Mouse (Mus musculus) hindbrain, embryonic 16.5 days (tissue): ENCODE measurements at regions not wholly inside any gene's neighbourhood (a gene's known extent, or its start where the extent isn't known, plus 50 kb on each side); places are given as distances from the start of the nearest gene placed in this dataset.
A peak's percentile ranks its signal among the peaks of the same experiment; 100 is the strongest.

Source experiments
- ATAC-seq: fragments of 200-750 bp; cut with Nextera tagmentation; 2 replicates; pipeline ENCODE4 v1.8.0; 2017; ENCODE audit warnings: moderate TSS enrichment, moderate library complexity
- H3K27ac ChIP-seq: fragments of 300-500 bp; sonication (generic); 2 replicates; pipeline ENCODE4 v1.5.1; 2014; ENCODE audit warnings: low read depth, mild to moderate bottlenecking, control low read depth, low read length, moderate library complexity
- H3K27me3 ChIP-seq: fragments of 300-500 bp; sonication (generic); replicated peaks from 2 replicates; pipeline ENCODE4 v1.6.1; 2014; ENCODE audit warnings: low read length; ENCODE audit not compliant: control insufficient read depth, insufficient read depth
- H3K36me3 ChIP-seq: fragments of 300-500 bp; sonication (generic); 2 replicates; pipeline ENCODE4 v1.6.1; 2014; ENCODE audit warnings: mild to moderate bottlenecking, low read length, moderate library complexity, mixed read lengths; ENCODE audit not compliant: control insufficient read depth, insufficient read depth
- H3K4me1 ChIP-seq: fragments of 300-500 bp; sonication (generic); 2 replicates; pipeline ENCODE4 v1.6.1; 2014; ENCODE audit warnings: low read depth, low read length; ENCODE audit not compliant: control insufficient read depth, insufficient read depth
- H3K4me2 ChIP-seq: fragments of 300-500 bp; sonication (generic); 2 replicates; pipeline ENCODE4 v1.6.1; 2014; ENCODE audit warnings: mild to moderate bottlenecking, low read length, control low read depth, moderate library complexity
- H3K4me3 ChIP-seq: fragments of 300-500 bp; sonication (generic); 2 replicates; pipeline ENCODE4 v1.5.1; 2014; ENCODE audit warnings: mild to moderate bottlenecking, low read length, control low read depth, moderate library complexity
- H3K9ac ChIP-seq: fragments of 300-500 bp; sonication (generic); 2 replicates; pipeline ENCODE4 v1.6.1; 2014; ENCODE audit warnings: low read depth, mild to moderate bottlenecking, control low read depth, low read length, moderate library complexity
- H3K9me3 ChIP-seq: fragments of 300-500 bp; sonication (generic); 2 replicates; pipeline ENCODE4 v1.6.1; 2014; ENCODE audit warnings: mild to moderate bottlenecking, low read length, moderate library complexity; ENCODE audit not compliant: control insufficient read depth
- whole genome bisulfite sequencing: fragments of 180-500 bp; shearing (Covaris S2); extraction: QIAGEN DNeasy Blood & Tissue Kit; methylation state at CpG from one replicate; pipeline ENCODE4 v1.1.7; 2014; 5-methylcytosine and 5-hydroxymethylcytosine counted together

DNA sequence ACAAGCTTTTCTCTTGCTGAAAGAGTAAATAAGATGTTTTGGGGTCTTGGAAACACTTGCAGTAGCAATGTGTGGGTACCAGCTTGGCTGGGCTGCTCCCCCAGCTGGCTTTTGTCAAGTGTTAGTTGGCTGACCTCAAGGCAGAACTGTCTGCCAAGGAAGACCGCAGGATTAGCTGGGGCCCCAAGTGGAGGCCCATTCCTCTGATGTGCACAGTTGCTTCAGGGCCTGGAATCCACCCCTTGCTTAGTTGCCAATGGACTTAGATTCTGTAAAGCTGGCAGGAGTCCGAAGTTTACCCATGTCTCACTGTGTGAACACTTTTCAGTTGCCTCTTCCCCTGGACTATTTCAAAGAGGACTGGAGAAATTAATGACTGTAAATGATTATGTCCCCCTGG, 57.8 kb upstream of the Rmdn2 start:
- no peaks in the 10 kb centered on the region for H3K4me1 ChIP-seq
- WGBS, result 73% methylated on average over 2 of the region's 2 CpGs

DNA sequence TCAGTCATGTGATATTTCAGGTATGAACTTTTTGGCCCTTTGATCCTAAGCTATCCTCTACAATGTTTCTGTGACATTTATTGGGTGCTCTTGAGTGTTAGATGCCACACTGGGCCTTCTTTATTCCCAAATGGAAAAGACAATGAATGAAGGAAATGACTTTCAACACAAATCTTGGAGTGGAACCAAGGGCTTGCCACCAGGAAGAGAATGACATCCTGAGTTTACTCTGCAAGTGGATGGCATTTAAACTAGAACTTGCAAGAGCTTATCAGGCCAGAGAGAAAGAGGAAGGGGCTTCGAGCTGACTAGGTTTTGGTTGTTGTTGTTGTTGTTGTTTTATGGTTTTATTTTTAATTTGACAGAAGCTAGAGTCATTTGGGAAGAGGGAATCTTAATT, 56.1 kb upstream of the Rmdn2 start:
- Histone ChIP-seq H3K9ac (no peak overlapping the region), H3K27me3 (no peaks in the 10 kb centered on the region), H3K36me3 (no peaks in the 10 kb centered on the region), H3K27ac (no peak overlapping the region), H3K9me3 (peaks cover 7% of the 10 kb centered on the region), H3K4me3 (no peak overlapping the region), H3K4me1 (no peaks in the 10 kb centered on the region), H3K4me2 (no peak overlapping the region)
- 82% methylated on average over 1 of the region's 1 CpGs for WGBS
- ATAC-seq, result no peak

More for the DNA sequence above, 57.8 kb upstream of the Rmdn2 start:
- H3K9ac ChIP-seq, result no peak overlapping the region
- no peaks in the 10 kb centered on the region for H3K9me3 ChIP-seq
- H3K4me2 ChIP-seq, result no peak overlapping the region
- H3K27me3 ChIP-seq, result no peaks in the 10 kb centered on the region
- no peaks in the 10 kb centered on the region for H3K36me3 ChIP-seq
- H3K4me3 ChIP-seq, result no peak overlapping the region
- no peak overlapping the region for H3K27ac ChIP-seq
- ATAC-seq, result peak; percentile 76
